Mouse (Mus musculus): ENCODE data around the gene Klhdc10.
"Not testable (repeated sequence)": the region's sequence is repeated elsewhere in the genome, so short reads cannot be mapped to it uniquely, and the experiment has no call there.

Klhdc10 gene

DNA sequence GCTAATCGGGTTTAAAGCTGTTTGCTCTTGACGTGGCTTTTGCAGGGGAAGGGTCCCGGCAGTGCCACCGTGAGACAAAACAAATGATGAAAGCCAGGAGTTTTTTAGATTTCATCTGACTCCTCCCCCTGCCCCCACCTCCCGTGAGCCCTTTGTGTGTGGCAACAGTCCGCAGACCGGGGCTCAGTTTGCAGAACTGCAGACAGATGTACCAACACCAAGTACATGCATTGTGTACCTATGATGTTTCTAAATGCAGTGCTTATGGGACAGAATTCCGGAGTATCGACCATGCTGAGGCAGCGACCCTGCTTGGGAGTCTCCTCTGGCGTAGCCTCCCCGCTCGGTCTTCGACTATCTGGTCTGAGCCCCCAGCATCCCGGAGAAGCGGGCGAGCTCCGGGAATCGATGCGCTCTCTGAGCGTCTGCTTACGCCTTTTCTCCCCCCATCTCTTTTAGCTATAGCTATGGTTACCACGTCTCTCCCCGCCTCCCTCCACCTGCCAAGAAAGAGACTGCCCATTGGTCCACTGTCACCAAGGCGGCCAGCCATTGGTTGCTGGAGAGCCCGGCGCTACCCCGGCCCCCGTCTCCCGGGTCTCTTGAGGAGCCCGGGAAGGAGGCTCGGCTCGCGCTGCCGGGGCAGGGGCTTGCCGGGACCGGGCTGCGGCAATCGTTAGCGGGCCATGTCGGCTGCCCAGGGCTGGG, at the start of gene Klhdc10:
Gene Klhdc10, plus strand, starts transcription at position 561 of the 708 bp plus-strand sequence.
- in situ Hi-C loops (cut with MboI) = loop anchor here (10.0 kb wide), 1 partner anchor 583 kb away; no protein-coding TSS in a partner anchor

DNA sequence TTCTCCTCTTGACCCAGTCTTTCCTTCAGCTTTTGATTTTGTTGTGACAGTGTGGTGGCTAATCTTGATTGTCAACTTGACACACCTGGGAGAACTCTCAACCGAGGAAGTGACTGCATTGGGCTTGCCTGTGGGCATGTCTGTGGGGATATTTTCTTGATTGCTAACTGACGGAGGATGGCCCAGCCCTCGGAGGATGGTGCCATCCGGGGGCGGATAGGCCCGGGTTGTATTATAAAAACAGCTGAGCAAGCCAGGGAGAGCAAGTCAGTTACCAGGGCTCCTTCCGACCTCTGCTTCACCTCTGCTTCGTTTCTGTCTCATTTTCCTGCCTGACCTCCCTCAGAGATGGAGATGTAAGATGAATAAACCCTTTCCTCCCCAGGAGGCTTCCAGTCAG, 48.9 kb upstream of the Klhdc10 start:
- in situ Hi-C loops (cut with MboI) = loop anchor here (10.0 kb wide), 1 partner anchor 498 kb away; no protein-coding TSS in a partner anchor

DNA sequence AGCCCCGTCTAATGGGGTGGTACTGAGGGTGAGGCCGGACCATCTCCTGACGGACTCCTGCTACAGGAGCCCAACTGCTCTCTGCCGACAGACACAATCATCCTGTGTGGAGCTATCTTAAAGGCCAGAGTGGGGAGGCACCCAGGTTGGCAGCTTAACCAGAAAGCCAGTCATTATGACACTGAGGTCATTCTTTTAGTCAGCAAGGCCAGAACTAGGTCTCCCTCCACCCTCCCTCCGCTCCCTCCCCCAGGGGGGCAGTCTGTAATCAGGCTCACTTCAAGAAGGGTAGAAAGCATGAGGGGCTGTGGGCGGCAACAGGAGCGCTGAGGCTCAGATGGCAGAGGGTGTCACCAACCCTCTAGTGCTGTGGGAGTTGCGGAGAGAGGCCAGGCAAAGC, 48.0 kb upstream of the Klhdc10 start:
- in situ Hi-C loops (cut with MboI) = loop anchor here (10.0 kb wide), 1 partner anchor 499 kb away; no protein-coding TSS in a partner anchor

DNA sequence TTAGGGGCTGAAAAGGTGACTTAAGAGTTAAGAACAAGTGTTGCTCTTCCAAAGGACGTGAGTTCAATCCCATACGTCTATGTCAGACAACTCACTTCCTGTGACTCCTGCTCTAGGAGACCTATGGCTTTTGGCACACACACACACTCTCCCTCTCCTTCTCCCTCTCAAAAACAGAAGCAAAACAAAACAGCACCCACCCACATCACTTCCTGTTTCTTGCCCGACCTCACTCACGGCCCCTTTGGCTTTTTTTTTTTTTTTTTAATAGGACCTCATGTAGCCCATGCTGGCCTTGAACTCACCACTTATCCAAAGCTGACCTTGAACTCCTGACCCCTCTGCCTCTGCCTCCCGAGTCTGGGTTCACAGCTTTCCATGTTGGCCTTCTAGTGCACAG, 46.9 kb upstream of the Klhdc10 start:
- in situ Hi-C loops (cut with MboI) = loop anchor here (10.0 kb wide), 1 partner anchor 500 kb away; no protein-coding TSS in a partner anchor

DNA sequence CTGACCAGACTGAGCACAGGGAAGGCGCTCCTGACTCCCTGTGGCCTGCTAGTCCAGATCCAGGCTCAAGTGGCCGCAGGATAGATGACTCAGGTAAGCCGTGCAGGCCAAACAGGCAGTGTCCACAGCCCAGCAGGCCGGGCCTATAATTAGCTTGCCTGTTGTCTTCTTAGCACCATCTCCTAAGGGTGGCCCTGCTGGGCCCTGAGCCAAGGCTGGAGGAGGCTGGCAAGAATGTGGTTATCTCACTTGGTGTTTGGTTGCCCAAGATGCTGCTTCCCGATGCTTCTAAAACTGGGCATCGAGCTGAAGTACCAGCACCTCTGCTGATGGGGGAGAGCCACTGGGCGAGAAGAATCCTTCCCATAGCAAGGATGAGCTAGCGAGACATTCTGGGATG, 46.0 kb upstream of the Klhdc10 start:
- in situ Hi-C loops (cut with MboI) = loop anchor here (10.0 kb wide), 1 partner anchor 501 kb away; no protein-coding TSS in a partner anchor

GRCm38 (mm10) chr6:30356161-30356560, 45.5 kb upstream of the Klhdc10 start:
- in situ Hi-C loops (cut with MboI) = loop anchor here (10.0 kb wide), 1 partner anchor 501 kb away; no protein-coding TSS in a partner anchor

GRCm38 (mm10) chr6:30356680-30357079, 45.0 kb upstream of the Klhdc10 start:
- in situ Hi-C loops (cut with MboI) = loop anchor here (10.0 kb wide), 1 partner anchor 502 kb away; no protein-coding TSS in a partner anchor

- in situ Hi-C loops (cut with MboI) = loop anchor here (10.0 kb wide), 1 partner anchor 503 kb away; no protein-coding TSS in a partner anchor
Observed at GRCm38 (mm10) chr6:30357561-30358177, 44.0 kb upstream of the Klhdc10 start.

DNA sequence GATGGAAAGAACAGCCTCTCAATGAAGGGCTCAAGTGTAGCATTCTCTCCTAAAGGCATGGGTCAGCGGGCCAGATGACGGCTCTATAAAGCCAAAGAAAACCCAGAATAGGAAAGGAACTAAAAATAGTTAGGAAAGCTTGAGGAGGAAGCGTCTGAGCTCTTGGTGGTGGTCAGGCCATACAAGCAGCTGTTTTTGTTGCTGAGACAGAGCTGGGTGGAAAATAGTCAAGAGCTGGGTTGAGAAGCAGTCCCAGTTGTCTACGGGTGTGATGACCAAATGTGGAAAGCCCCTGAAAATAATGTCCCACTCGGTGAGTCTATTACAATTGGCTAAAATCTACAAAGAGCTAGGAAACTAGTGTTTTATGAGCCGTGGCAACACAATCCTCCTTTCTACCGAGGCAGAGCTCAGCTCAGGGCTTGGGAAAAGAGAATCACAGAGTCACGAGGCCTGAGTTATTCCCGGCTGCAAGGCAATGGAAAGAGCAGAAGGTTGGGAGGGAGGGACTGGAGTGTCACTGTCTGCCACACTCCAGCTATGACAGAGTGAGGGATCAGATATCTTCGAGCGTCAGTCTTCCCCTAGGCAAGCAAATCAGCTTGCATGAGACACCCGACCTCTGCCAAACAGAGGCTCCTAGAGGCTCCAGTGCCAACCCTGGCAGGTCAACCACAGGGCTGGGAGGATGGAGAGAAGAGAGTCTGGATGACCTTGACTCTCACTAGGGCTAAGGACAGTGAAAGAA, 41.7 kb upstream of the Klhdc10 start:
- in situ Hi-C loops (cut with MboI) = loop anchor here (10.0 kb wide), 1 partner anchor 505 kb away; no protein-coding TSS in a partner anchor

- in situ Hi-C loops (cut with MboI) = no loop called here
Observed at GRCm38 (mm10) chr6:30363808-30364207, 37.9 kb upstream of the Klhdc10 start.

DNA sequence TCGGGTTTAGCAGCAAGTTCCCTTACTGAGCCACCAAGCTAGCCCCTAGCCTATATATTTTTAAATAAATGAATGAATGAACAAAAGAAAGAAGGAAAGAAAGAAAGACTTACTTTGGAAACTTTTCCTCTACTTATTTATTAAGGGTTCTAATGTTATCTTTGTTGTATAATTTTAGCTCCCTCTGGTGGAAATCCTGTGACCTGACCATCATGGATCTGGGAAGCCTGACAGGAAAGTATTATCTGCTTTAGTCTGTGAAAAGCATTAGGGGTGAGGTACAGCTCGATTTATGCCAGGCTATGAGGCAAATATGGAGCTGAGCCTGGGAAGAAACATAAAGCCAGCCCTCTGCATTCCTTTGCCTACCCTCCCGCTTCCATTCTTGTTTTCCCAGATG, 32.4 kb upstream of the Klhdc10 start:
- in situ Hi-C loops (cut with MboI) = no loop called here

GRCm38 (mm10) chr6:30372627-30373369, 28.9 kb upstream of the Klhdc10 start:
- in situ Hi-C loops (cut with MboI) = no loop called here

DNA sequence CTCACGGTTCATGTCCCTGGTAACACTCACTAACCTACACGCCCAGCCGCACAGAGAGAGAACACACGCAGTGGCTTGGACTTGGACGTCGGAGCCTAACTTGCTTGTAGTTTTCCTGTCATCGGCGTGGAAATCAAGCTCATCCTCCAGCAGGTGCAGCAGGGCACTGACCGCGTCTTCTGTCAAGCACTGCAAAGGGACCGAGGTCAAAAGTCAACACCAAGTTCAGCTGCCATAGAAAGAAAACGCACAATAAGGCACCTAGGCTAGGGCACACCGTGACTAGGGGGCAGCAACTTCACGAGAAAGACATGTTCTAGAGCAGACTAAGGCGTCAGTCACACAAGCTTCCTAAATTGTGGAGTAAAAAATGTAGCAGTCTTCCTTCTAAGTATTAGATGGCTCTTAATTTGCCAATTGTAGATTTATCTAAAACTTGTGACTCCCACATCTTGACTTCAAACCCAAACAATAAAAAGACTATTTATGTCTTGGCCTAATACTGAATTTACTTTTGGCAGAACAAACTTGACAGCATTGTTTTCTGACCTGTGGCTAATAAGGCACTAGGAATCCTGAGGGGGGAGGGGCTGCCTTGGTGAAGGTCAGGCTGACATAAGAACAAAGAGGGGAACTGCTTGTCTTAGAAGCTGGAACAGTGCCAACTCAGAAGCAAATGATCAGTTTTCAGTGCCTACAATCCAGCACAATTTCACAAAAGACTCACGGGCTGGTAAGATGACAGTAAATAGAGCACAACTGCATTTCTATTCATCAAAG, 26.7 kb upstream of the Klhdc10 start:
- in situ Hi-C loops (cut with MboI) = no loop called here

- in situ Hi-C loops (cut with MboI) = no loop called here
Observed at GRCm38 (mm10) chr6:30375791-30376190, 25.9 kb upstream of the Klhdc10 start.

- in situ Hi-C loops (cut with MboI) = no loop called here
Observed at GRCm38 (mm10) chr6:30381116-30381515, 20.6 kb upstream of the Klhdc10 start.

GRCm38 (mm10) chr6:30390271-30390670, 11.4 kb upstream of the Klhdc10 start:
- in situ Hi-C loops (cut with MboI) = not testable (repeated sequence)

DNA sequence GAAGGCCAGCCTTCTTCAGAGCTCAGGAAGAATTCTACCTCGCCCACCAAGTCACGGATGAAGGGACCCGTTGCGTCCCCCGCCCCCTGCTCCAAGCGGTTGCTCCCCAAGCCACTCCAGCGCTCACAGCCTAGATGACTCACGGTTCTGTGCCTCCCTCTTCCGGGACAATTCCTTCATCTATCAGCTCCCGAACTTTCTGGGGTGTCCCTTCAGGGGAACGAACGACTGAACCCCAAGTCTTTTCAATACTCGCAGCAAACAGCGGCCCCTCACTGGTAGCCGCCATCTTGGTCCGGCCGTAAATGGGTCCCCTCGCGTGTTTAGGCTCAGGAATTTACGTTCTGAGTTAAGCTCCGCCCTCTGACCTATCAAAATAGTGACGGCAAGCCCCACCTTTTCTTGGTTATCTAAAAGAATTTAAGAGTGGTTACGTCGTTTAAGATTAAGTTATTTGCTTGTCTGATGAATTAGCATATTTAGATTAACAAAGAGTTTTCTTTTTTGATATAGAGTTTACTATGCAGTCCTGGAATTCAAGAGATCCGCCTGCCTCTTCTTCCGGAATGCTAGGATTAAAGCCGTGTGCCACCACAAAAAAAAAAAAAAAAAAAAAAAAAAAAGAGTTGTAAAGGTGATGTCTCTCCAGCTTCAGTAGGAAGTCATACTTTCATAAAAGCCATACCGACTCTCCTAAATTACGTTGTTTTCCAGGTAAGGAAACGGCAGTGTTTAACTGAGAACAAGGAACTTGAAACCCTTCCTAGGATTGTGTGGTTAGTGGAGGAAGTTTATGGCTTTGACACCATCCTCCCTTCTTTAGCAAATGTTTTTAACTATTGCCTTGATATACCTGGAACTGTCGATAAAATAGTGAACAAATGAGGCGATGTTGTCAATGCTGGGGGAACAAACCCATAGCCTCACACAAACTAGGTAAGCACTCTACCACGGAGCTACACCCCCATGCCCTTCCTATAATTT, 10.7 kb upstream of the Klhdc10 start, which contains the start of gene Zc3hc1:
Gene Zc3hc1, minus strand, starts transcription at position 315 of the 984 bp plus-strand sequence.
- in situ Hi-C loops (cut with MboI) = no loop called here

- in situ Hi-C loops (cut with MboI) = no loop called here
Observed at GRCm38 (mm10) chr6:30391996-30392395, 9.7 kb upstream of the Klhdc10 start.

- in situ Hi-C loops (cut with MboI) = loop anchor here (10.0 kb wide), 1 partner anchor 585 kb away; no protein-coding TSS in a partner anchor
Observed at GRCm38 (mm10) chr6:30400146-30400545, 1.5 kb upstream of the Klhdc10 start.

All from mature B cell (primary cell).